Mouse (Mus musculus) retina, postnatal 7 days (tissue): ENCODE measurements around the gene Svopl.

Experiments used
- DNase-seq: peaks from one replicate; pipeline ENCODE4 v3.0.0-alpha.2; 2012; ENCODE audit warnings: low read depth, low spot score

The Svopl gene

GRCm38 (mm10) chr6:38046838-38047237, at the start of gene Svopl:
Gene Svopl (minus strand): TSS chr6:38046996.
- DNase-seq, result no peak

GRCm38 (mm10) chr6:38094701-38095100, 47.9 kb upstream of the Svopl start:
- DNase-seq, result no peak

GRCm38 (mm10) chr6:38092539-38092938, 45.7 kb upstream of the Svopl start:
- no peak for DNase-seq

- no peak for DNase-seq
Observed at GRCm38 (mm10) chr6:38087242-38088026, 40.6 kb upstream of the Svopl start.

GRCm38 (mm10) chr6:38083204-38083603, 36.4 kb upstream of the Svopl start:
- DNase-seq, result no peak

- no peak for DNase-seq
Observed at GRCm38 (mm10) chr6:38081727-38082341, 35.0 kb upstream of the Svopl start.

GRCm38 (mm10) chr6:38080364-38080763, 33.6 kb upstream of the Svopl start:
- DNase-seq, result no peak

- DNase-seq, result no peak
Observed at GRCm38 (mm10) chr6:38073592-38073991, 26.8 kb upstream of the Svopl start.

GRCm38 (mm10) chr6:38072137-38072796, 25.5 kb upstream of the Svopl start:
- no peak for DNase-seq

GRCm38 (mm10) chr6:38071256-38071655, 24.5 kb upstream of the Svopl start:
- no peak for DNase-seq

- DNase-seq, result peak; percentile 65
Observed at GRCm38 (mm10) chr6:38066215-38066614, 19.4 kb upstream of the Svopl start.

- no peak for DNase-seq
Observed at GRCm38 (mm10) chr6:38065501-38066122, 18.8 kb upstream of the Svopl start.

- DNase-seq, result no peak
Observed at GRCm38 (mm10) chr6:38065122-38065500, 18.3 kb upstream of the Svopl start.

GRCm38 (mm10) chr6:38064621-38065020, 17.8 kb upstream of the Svopl start:
- DNase-seq, result no peak

GRCm38 (mm10) chr6:38058805-38059204, 12.0 kb upstream of the Svopl start:
- DNase-seq, result no peak

GRCm38 (mm10) chr6:38055471-38056330, 8.9 kb upstream of the Svopl start:
- DNase-seq, result no peak

- DNase-seq, result no peak
Observed at GRCm38 (mm10) chr6:38049601-38050000, 2.8 kb upstream of the Svopl start.

- DNase-seq, result no peak
Observed at GRCm38 (mm10) chr6:38048800-38049561, 2.2 kb upstream of the Svopl start.

- no peak for DNase-seq
Observed at GRCm38 (mm10) chr6:38048003-38048402, 1.2 kb upstream of the Svopl start.

GRCm38 (mm10) chr6:38032801-38033566, 13.8 kb downstream of the Svopl start:
- no peak for DNase-seq
